Mouse (Mus musculus) intestine, embryonic 15.5 days (tissue): ENCODE data around the gene Gpatch3. TPM values are rescaled to one million over a fixed set of nuclear protein-coding genes. Genes with fewer than 3 reads are reported as not detected.

Source experiments
- ATAC-seq: fragments of 200-750 bp; cut with Nextera tagmentation; 2 replicates; pipeline ENCODE4 v1.8.0; 2017; ENCODE audit warnings: moderate TSS enrichment, moderate library complexity
- H3K27ac ChIP-seq: fragments of 300-500 bp; sonication (generic); 2 replicates; pipeline ENCODE4 v1.5.1; 2015; ENCODE audit warnings: mild to moderate bottlenecking, inconsistent platforms
- H3K27me3 ChIP-seq: fragments of 300-500 bp; sonication (generic); replicated peaks from 2 replicates; pipeline ENCODE4 v1.6.1; 2015; ENCODE audit warnings: inconsistent platforms
- H3K36me3 ChIP-seq: fragments of 300-500 bp; sonication (generic); 2 replicates; pipeline ENCODE4 v1.6.1; 2015; ENCODE audit warnings: inconsistent platforms
- H3K4me1 ChIP-seq: fragments of 300-500 bp; sonication (generic); replicated peaks from 2 replicates; pipeline ENCODE4 v1.6.1; 2015; ENCODE audit warnings: inconsistent platforms
- H3K4me2 ChIP-seq: fragments of 300-500 bp; sonication (generic); replicated peaks from 2 replicates; pipeline ENCODE4 v1.6.1; 2015; ENCODE audit warnings: mild to moderate bottlenecking, inconsistent platforms
- H3K4me3 ChIP-seq: fragments of 300-500 bp; sonication (generic); replicated peaks from 2 replicates; pipeline ENCODE4 v1.5.1; 2015; ENCODE audit warnings: inconsistent platforms
- H3K9ac ChIP-seq: fragments of 300-500 bp; sonication (generic); 2 replicates; pipeline ENCODE4 v1.6.1; 2015; ENCODE audit warnings: inconsistent platforms
- H3K9me3 ChIP-seq: fragments of 300-500 bp; sonication (generic); 2 replicates; pipeline ENCODE4 v1.6.1; 2016; ENCODE audit warnings: inconsistent platforms
- WGBS: fragments of 180-500 bp; shearing (Covaris S2); methylation state at CpG from one replicate; pipeline ENCODE4 v1.1.7; 2015; 5-methylcytosine and 5-hydroxymethylcytosine counted together
- polyA plus RNA-seq: library from polyadenylated mRNA; unstranded; fragments of >200 nt; fragmentation: Nextera tagmentation; extraction: Ambion mirVana; gene quantifications from 2 replicates; pipeline ENCODE4 v1.2.1, GENCODE M21; 2015

Gene Gpatch3
- 6.7 and 7.1 TPM in 2 replicates for polyA plus RNA-seq

DNA sequence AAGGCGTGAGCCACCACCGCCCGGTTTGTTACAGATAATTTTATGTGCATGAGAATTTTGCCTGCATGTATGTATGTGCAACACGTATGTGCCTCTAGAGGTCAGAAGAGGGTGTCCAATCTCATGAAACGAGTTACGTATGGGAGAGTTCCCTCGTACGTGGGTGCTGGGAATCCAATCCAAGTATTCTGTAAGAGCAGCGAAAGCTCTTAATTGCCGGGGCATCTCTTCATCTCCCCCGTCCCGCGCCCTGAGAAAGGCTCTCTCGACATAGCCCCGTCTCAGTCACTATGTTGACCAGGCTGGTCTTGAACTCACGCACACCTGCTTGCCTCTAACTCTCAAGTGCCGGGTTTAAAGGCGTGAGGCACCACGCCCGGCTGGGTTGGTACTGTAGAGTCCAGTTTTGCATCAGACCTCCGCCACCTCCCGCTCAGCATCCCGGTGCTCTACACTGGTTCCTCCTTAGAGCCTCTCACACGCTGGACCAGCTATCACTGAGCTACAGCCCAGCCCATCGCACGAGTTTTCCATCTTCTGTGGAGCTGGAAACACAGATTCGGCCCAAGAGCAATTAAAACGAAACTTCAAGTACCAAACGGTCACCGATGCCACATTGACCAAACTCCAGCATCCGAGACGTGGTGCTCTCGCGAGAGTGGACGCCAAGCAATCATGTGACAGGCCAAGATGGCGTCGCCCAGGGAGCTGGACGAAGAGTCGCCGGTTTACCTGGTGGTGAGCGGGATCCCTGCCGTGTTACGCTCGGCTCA, at the start of gene Gpatch3:
Gene Gpatch3 (plus strand): TSS at position 676 of the 773 bp plus-strand sequence.
- Histone ChIP-seq H3K4me2 (peak within 1 kb of the TSS; percentile 89), H3K4me1 (peaks cover 10% of the 10 kb centered on the region; the same call in 1 of the 2 replicates), H3K27me3 (no peaks in the 10 kb centered on the region), H3K27ac (peak within 1 kb of the TSS; percentile 87), H3K36me3 (peaks cover 12% of the 10 kb centered on the region; the same call in 1 of the 2 replicates), H3K4me3 (peak within 1 kb of the TSS; percentile 99), H3K9ac (peak within 1 kb of the TSS; percentile 94), H3K9me3 (no peaks in the 10 kb centered on the region)
- 5% methylated on average over 44 of the region's 44 CpGs for WGBS
- peak; percentile 92 for ATAC-seq

DNA sequence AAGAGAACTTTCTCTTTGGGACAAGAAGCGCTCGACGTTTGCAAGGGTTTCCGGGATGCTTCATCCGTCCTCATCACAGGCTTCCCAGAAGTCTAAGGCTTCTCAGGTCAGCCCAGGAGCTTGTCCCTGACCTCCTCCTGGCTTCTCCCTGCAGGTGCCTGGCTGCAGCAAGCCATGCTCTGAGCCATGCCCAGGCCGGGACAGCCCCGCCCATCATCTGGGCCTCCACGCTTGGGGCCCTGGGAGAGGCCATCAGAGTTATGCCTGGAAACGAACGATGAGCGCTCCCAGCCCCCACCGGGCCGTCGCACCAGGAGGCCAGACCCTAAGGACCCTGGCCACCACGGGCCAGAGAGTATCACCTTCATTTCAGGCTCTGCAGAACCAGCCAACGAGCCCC, 46.8 kb upstream of the Gpatch3 start:
- Histone ChIP-seq H3K4me3 (no peak overlapping the region; the same call in 1 of the 2 replicates), H3K36me3 (peaks cover 22% of the 10 kb centered on the region), H3K27ac (0 out of 2 replicates have a peak overlapping the region, but pooled peaks have one; percentile 17), H3K9me3 (no peaks in the 10 kb centered on the region), H3K27me3 (no peaks in the 10 kb centered on the region), H3K4me2 (peak overlapping the region; percentile 40), H3K4me1 (0 out of 2 replicates have a peak, but pooled peaks cover 7% of the 10 kb centered on the region), H3K9ac (no peak overlapping the region)
- WGBS, result 64% methylated on average over 16 of the region's 16 CpGs
- ATAC-seq, result peak; percentile 81

DNA sequence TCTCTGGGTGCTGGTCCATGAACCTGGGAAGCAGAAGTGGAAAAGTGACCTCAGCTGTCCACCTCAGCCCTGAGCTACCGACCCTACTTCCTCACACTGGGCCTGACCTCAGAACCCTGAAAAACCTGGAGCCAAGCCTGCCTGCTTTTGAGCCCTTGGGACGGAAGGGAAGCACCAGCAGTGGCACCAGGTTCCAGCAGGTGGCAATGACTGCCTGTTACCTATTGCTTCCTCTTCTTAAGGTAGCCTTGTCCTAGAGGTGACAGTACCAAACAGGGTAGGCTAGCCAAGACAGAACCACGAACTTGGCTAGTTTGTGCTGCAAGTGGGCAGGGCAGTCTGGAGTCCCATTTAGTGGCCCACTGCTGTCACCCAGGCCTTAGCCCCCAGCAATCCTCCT, 41.8 kb upstream of the Gpatch3 start:
- Histone ChIP-seq H3K27me3 (no peaks in the 10 kb centered on the region), H3K4me1 (0 out of 2 replicates have a peak, but pooled peaks cover 6% of the 10 kb centered on the region), H3K36me3 (peaks cover 40% of the 10 kb centered on the region), H3K4me2 (no peak overlapping the region), H3K9ac (no peak overlapping the region), H3K4me3 (no peak overlapping the region), H3K9me3 (no peaks in the 10 kb centered on the region), H3K27ac (no peak overlapping the region)
- 78% methylated on average over 3 of the region's 3 CpGs for WGBS
- no peak for ATAC-seq

DNA sequence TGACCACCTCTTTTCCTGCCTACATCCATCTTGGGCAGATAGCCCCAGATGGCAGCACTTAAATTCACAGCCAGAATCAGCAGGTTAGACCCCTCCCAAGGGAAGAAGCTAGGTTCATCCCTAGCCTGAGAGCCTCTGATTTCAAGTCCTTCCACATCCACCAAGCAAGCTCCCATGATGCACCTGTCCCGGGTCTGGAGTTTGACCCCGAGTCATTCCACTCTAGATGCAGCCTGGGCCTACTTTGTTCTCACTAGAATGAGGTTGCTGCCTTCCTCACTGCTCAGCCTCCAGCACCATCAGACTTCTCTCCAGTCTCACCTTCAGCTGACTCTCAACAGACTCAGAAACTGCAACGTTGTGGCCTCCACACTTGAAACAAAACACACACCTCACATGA, 38.5 kb upstream of the Gpatch3 start:
- H3K9me3 ChIP-seq, result no peaks in the 10 kb centered on the region
- no peaks in the 10 kb centered on the region for H3K4me1 ChIP-seq
- H3K27ac ChIP-seq, result peak overlapping the region; percentile 41; the same call in 1 of the 2 replicates
- H3K27me3 ChIP-seq, result no peaks in the 10 kb centered on the region
- H3K36me3 ChIP-seq, result peaks cover 50% of the 10 kb centered on the region
- no peak overlapping the region for H3K9ac ChIP-seq
- no peak overlapping the region for H3K4me3 ChIP-seq
- ATAC-seq, result no peak
- no peak overlapping the region for H3K4me2 ChIP-seq
- 85% methylated on average over 3 of the region's 3 CpGs for WGBS

DNA sequence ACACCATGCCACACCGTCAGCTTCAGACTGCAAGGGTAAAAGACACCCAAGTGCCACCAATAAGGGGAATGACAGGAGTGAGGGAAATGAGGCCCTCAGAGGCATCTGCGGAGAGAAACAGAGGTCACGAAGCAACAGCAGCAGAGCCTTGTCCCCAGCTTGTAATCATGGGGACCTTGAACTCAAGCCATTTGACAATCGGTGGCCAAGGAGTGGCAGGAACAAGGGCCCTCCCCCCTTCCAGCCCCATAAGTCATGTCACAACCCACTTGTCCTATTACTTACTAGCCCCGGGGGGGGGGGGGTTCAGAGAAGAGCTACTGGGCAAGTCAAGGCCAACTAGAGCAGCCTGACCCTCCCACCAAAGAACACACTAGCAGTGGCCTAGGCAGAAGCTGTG, 37.9 kb upstream of the Gpatch3 start:
- H3K9ac ChIP-seq, result no peak overlapping the region
- no peaks in the 10 kb centered on the region for H3K9me3 ChIP-seq
- peak overlapping the region; percentile 41; the same call in 1 of the 2 replicates for H3K27ac ChIP-seq
- 71% methylated on average over 5 of the region's 5 CpGs for WGBS
- ATAC-seq, result no peak
- H3K4me2 ChIP-seq, result no peak overlapping the region
- H3K27me3 ChIP-seq, result no peaks in the 10 kb centered on the region
- peaks cover 48% of the 10 kb centered on the region for H3K36me3 ChIP-seq
- H3K4me3 ChIP-seq, result no peak overlapping the region
- no peaks in the 10 kb centered on the region for H3K4me1 ChIP-seq

DNA sequence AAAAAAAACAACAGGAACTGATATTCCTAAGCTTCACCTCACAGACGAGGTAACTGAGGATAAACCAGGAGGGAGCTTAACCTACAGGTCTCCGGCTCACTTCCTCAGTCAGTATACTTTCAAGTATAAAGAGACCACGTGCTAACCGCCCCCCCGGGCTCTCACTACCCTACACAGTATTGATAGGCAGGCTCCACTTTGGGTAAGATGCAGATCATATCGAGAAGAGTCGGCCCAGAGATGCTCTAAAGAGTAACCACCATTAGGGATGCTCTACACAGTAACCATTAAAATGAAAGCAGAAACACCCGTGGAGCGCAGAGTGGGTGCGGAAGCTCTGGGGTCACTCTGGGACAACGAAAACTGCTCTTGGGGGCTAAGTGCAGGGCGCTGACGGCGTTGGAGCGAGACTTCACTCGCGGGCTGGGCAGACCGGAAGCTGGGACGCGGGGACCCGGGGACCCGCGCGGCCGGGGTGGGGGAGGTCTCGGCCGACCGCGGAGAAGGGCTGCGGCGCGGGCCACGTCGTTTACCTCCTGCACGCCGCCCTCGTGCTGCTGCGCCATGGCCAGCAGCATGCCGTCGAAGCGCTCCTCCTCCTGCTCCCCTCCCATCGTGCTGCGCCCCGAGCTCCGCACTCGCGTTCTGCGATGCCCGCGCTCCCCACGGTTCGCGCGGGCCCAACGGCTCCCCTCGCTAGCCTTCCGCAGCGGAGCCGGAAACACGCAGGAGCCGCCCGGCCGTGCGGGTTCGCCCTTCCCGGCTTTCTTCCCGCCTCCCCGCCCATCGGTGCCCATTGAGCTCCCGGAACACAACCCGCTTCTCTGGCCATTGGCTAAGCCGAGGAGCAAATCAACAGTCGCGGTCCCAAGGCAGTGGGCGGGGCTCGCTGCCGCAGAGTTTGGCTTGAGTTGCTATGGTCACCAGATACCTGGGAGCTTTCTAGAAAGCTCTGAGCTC, 29.0 kb upstream of the Gpatch3 start, which contains the start of gene Nudc:
Gene Nudc (minus strand): TSS at position 725 of the 960 bp plus-strand sequence.
- Histone ChIP-seq H3K9me3 (no peaks in the 10 kb centered on the region), H3K27ac (peak within 1 kb of the TSS; percentile 79), H3K4me3 (peak within 1 kb of the TSS; percentile 97), H3K9ac (peak within 1 kb of the TSS; percentile 93), H3K27me3 (no peaks in the 10 kb centered on the region), H3K36me3 (peaks cover 11% of the 10 kb centered on the region), H3K4me2 (peak within 1 kb of the TSS; percentile 63), H3K4me1 (peaks cover 10% of the 10 kb centered on the region)
- peak; percentile 99 for ATAC-seq
- WGBS, result under 1% methylated on average over 77 of the region's 77 CpGs

DNA sequence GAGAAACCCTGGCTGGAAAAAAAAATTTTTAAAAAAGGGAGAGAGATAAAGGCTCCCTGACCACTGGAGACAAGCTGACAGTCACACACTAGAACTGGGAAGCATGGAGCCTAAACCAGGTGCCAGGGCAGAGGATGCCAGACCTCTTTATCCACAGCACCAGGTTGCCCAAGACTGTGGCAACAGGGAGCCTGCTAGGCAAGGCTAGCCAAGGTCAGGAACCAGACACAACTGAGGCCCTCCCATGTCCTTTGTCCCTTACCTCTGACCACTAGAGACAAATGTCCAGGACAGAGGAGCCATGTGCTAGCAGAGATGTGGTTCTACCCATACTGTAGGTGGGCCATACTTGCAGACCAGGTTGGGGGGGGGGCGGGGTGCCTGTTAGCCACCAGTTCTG, 22.5 kb upstream of the Gpatch3 start:
- H3K9ac ChIP-seq, result no peak overlapping the region
- no peak overlapping the region for H3K4me2 ChIP-seq
- no peaks in the 10 kb centered on the region; the same call in 1 of the 2 replicates for H3K4me1 ChIP-seq
- H3K9me3 ChIP-seq, result no peaks in the 10 kb centered on the region
- H3K27ac ChIP-seq, result 0 out of 2 replicates have a peak overlapping the region, but pooled peaks have one; percentile 73
- H3K27me3 ChIP-seq, result no peaks in the 10 kb centered on the region
- 85% methylated on average over 1 of the region's 1 CpGs for WGBS
- H3K36me3 ChIP-seq, result no peaks in the 10 kb centered on the region
- no peak overlapping the region for H3K4me3 ChIP-seq
- peak; percentile 5; the same call in 1 of the 2 replicates for ATAC-seq

DNA sequence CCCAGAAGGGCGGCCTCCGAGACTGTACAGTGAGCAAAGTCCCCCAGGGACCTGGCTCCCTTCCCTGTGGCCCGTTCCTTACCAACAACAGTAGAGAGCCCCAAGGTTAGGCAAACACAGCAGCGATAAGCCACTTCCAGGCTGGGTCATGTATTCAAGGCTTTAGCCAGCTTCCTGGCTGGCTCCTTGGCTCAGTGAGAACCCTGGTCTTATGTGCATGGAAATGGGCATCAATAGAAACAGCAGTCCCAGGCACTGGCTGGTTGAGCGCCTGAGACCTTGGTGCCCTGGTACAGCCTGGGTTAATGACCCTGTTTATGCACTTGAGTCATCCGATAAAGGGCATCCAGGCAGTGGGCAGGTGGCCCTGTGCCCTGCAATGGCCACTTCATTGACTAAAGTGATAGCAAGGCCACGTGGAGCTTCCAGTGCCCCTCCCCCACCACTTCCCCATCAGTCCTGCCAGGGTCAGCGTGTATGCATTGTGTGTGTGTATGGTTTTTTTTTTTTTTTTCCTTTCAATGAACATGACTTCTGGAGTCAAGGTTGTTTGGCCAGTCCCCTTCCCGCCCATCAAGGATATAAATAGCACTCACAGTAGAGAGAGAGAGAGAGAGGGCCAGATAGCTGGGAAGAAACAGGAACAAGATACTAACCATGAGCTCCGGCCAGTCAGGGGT, 21.6 kb upstream of the Gpatch3 start, which contains the start of gene Nr0b2:
Gene Nr0b2 (plus strand): TSS at position 609 of the 680 bp plus-strand sequence.
- no peaks in the 10 kb centered on the region for H3K9me3 ChIP-seq
- WGBS, result 52% methylated on average over 10 of the region's 10 CpGs
- peak within 1 kb of the TSS; percentile 6; the same call in 1 of the 2 replicates for H3K4me3 ChIP-seq
- no peaks in the 10 kb centered on the region for H3K27me3 ChIP-seq
- peak within 1 kb of the TSS; percentile 73 for H3K27ac ChIP-seq
- no peaks in the 10 kb centered on the region for H3K36me3 ChIP-seq
- no peaks in the 10 kb centered on the region; the same call in 1 of the 2 replicates for H3K4me1 ChIP-seq
- ATAC-seq, result peak; percentile 92
- H3K4me2 ChIP-seq, result peak within 1 kb of the TSS; percentile 49
- peak within 1 kb of the TSS; percentile 1; the same call in 1 of the 2 replicates for H3K9ac ChIP-seq

DNA sequence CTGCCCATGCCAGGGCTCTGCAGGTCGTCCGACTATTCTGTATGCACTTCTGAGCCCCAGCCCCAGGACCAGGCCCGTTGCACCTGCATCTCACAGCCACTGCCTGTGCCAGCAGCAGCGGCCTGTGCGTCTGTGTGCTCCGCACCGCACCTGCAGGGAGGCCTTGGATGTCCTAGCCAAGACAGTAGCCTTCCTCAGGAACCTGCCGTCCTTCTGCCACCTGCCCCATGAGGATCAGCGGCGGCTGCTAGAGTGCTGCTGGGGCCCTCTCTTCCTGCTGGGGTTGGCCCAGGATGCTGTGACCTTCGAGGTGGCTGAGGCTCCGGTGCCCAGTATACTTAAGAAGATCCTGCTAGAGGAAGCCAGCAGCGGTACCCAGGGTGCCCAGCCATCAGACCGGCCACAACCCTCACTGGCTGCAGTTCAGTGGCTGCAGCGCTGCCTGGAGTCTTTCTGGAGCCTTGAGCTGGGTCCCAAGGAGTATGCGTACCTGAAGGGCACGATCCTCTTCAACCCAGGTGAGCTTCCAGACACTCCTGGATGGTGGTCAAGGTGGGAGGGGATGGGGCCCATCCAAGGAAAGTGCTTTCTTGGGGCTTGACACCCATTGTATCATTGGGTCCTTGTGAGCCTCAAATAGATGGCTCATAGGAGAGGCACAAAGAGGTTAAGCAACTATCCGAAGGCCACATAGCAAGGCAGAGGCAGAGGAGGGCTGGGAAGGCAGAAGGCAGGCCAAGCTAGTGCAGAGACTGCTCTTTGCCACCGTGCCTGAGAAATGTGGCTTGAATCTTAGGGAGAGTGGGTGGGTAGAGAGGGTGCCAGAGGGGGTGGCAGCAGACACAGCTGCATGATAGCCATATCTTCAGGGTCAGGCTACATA, 20.9 kb upstream of the Gpatch3 start:
- H3K4me3 ChIP-seq, result peak overlapping the region; percentile 6; the same call in 1 of the 2 replicates
- peak overlapping the region; percentile 49 for H3K4me2 ChIP-seq
- H3K27me3 ChIP-seq, result no peaks in the 10 kb centered on the region
- ATAC-seq, result peak; percentile 3; the same call in 1 of the 2 replicates
- H3K9ac ChIP-seq, result peak overlapping the region; percentile 1; the same call in 1 of the 2 replicates
- peak overlapping the region; percentile 73 for H3K27ac ChIP-seq
- 61% methylated on average over 19 of the region's 19 CpGs for WGBS
- no peaks in the 10 kb centered on the region; the same call in 1 of the 2 replicates for H3K4me1 ChIP-seq
- no peaks in the 10 kb centered on the region for H3K36me3 ChIP-seq
- no peaks in the 10 kb centered on the region for H3K9me3 ChIP-seq

DNA sequence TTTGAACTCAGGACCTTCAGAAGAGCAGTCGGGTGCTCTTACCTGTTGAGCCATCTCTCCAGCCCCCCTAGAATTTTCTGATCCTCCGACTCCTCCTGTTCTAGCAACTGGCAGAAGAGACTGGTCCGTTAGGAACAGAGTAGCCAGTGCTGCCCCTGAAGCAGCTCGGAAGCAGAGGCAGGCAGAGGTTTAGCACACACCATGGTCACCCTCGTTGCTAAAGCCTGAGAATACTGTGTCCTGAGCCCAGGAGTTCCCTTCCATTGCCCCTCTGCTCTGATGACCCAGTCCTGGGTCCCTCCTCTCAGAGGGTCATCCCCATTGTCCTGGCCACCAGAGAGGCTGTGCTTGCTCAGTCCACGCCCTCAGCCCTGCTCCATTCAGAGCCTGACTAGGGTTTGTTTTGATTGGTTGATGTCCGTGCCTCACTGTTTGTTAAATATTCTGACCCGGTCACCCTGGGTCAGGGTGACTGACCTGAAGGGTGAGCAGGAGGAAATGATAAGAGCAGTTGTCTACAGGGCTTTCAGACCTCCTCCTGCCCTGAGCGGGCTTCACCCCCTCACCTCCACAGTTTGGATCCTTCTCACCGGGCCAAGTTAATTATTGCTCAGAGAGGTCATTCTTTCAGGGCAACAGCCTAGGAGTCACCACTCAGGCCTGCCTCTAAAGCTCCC, 17.4 kb upstream of the Gpatch3 start:
- H3K36me3 ChIP-seq, result no peaks in the 10 kb centered on the region
- no peak overlapping the region for H3K27ac ChIP-seq
- no peaks in the 10 kb centered on the region for H3K9me3 ChIP-seq
- 27% methylated on average over 10 of the region's 10 CpGs for WGBS
- H3K4me2 ChIP-seq, result no peak overlapping the region
- ATAC-seq, result peak; percentile 37
- H3K4me1 ChIP-seq, result no peaks in the 10 kb centered on the region; the same call in 1 of the 2 replicates
- H3K4me3 ChIP-seq, result no peak overlapping the region
- H3K9ac ChIP-seq, result no peak overlapping the region
- no peaks in the 10 kb centered on the region for H3K27me3 ChIP-seq
